Mouse (Mus musculus): Measurements from ENCODE around the gene Zcchc9.

DNA sequence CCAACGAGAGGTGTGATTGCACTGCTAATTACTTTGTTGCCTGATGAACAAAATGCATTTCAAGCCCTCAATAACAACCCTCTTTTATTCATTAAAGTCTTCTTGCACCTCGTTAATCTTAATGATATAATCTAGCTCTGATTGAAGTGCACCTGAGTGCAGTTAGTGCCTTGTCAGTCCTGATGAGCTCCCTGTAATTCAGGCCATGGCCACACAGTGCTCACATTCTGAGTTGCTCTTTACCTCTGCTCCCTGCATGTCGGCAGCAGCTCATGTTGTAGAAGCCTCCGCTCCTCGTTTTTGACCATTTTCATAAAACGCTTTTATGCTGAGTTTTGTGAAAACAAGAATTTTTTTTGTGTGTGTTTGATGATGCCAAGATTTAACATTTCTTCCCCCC is 16.2 kb upstream of the Zcchc9 start:
- no peak for TF ChIP-seq CTCF (IDR thresholded peaks at IDR 0.05; ENCODE audit: borderline replicate concordance, insufficient read depth, low read length)
- no peak for TF ChIP-seq POLR2A (IDR thresholded peaks at IDR 0.05; ENCODE audit: low read depth, low read length)

Measured in embryonic fibroblast, embryonic 13.5 days (primary cell).